Mouse (Mus musculus): Measurements from ENCODE around the gene Zfp652. TPM values are rescaled to one million over a fixed set of nuclear protein-coding genes. Genes with fewer than 3 reads are reported as not detected.

The Zfp652 gene
- total and polyA plus RNA-seq, 3 experiments: 3.0 to 9.8 (median 6.2) TPM

GRCm38 (mm10) chr11:95688515-95688914, 24.0 kb upstream of the Zfp652 start:
- in situ Hi-C loops (cut with MboI; ENCODE audit: low pct_ligation_motif_present, low pct_unique_long_range_greater_than_20kb, low sequenced_read_pairs) (loop anchor here (10.0 kb wide), 1 partner anchor 256 kb away; no protein-coding TSS in a partner anchor), dilution Hi-C loops (cut with MboI; ENCODE audit: extremely low pct_ligation_motif_present, extremely low pct_unique_long_range_greater_than_20kb, low sequenced_read_pairs) (no loop called here)
- Histone ChIP-seq H3K27ac (ENCODE audit: insufficient read depth, low read depth) (no peak overlapping the region), H3K27me3 (replicated peaks) (no peaks in the 10 kb centered on the region), H3K4me3 (replicated peaks in 1 of 3; ENCODE audit: low read depth in 2 of 3, low read length in 2 of 3, poor library complexity in 1 of 3) (no peak overlapping the region), H3K36me3 (replicated peaks in 1 of 2; ENCODE audit: control insufficient read depth in 1 of 2, insufficient read depth in 1 of 2, low read length in 1 of 2) (peaks cover 0 to 9% of the 10 kb centered on the region in 2 experiments), H3K4me2 (ENCODE audit: insufficient read depth, low read depth, poor library complexity, severe bottlenecking) (no peak overlapping the region), H3K9me3 (replicated peaks; ENCODE audit: low read length) (no peaks in the 10 kb centered on the region), H3K9ac (ENCODE audit: insufficient read depth, low read depth) (0 out of 2 replicates have a peak overlapping the region, but pooled peaks have one; percentile 1), H3K79me2 (replicated peaks; ENCODE audit: control insufficient read depth, extremely low read depth, insufficient read depth, poor library complexity, severe bottlenecking) (no peaks in the 10 kb centered on the region), H3K4me1 (ENCODE audit: control insufficient read depth in 1 of 2, insufficient read depth in 2 of 2) (peaks cover 10 to 19% of the 10 kb centered on the region in 2 experiments)
- peak; percentile 65 for TF ChIP-seq ELF1 (IDR thresholded peaks at IDR 0.05; ENCODE audit: low read depth, low read length)
- TF ChIP-seq MYC (IDR thresholded peaks at IDR 0.05; ENCODE audit: low read depth, low read length): 0 out of 2 replicates have a peak, but pooled peaks have one; percentile 40
- no peak for TF ChIP-seq E2F4 (IDR thresholded peaks at IDR 0.05; ENCODE audit: insufficient replicate concordance, low read depth, low read length)
- peak; percentile 67 for DNase-seq (ENCODE audit: extremely low read depth)

DNA sequence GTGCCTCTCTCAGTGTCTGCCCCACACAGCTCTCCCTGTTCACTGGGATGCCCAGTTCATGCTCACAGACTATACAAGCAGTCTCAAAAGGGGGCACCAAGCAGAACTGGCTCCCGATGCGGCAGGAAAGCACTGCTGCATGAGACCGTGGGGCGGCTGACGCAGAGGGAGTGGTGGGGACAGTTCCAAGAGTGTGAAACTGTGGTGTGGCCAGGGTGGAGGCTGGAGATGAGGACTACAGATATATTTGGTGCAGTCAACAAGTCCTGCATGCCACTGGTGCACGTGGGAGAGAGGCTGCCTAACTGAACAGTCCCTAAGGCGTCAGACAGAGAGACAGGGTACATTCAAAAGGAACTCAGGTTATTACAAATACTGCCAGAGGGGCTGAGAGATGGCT, 23.5 kb upstream of the Zfp652 start:
- TF ChIP-seq MYC (IDR thresholded peaks at IDR 0.05; ENCODE audit: low read depth, low read length) (no peak), CHD2 (IDR thresholded peaks at IDR 0.05; ENCODE audit: low read length) (no peak), NRF1 (IDR thresholded peaks at IDR 0.05; ENCODE audit: low read depth, low read length) (no peak)
- H3K4me2 ChIP-seq (ENCODE audit: insufficient read depth, low read depth, poor library complexity, severe bottlenecking): no peak overlapping the region
- dilution Hi-C loops (cut with MboI; ENCODE audit: extremely low pct_ligation_motif_present, extremely low pct_unique_long_range_greater_than_20kb, low sequenced_read_pairs): no loop called here
- H3K27me3 ChIP-seq (replicated peaks): no peaks in the 10 kb centered on the region
- H3K79me2 ChIP-seq (replicated peaks; ENCODE audit: control insufficient read depth, extremely low read depth, insufficient read depth, poor library complexity, severe bottlenecking): no peaks in the 10 kb centered on the region
- peaks cover 0 to 5% of the 10 kb centered on the region in 2 experiments for H3K36me3 ChIP-seq (replicated peaks in 1 of 2; ENCODE audit: control insufficient read depth in 1 of 2, insufficient read depth in 1 of 2, low read length in 1 of 2)
- in situ Hi-C loops (cut with MboI; ENCODE audit: low pct_ligation_motif_present, low pct_unique_long_range_greater_than_20kb, low sequenced_read_pairs): loop anchor here (10.0 kb wide), 1 partner anchor 256 kb away; no protein-coding TSS in a partner anchor
- H3K9me3 ChIP-seq (replicated peaks; ENCODE audit: low read length): no peaks in the 10 kb centered on the region
- H3K4me3 ChIP-seq (replicated peaks in 1 of 3; ENCODE audit: low read depth in 2 of 3, low read length in 2 of 3, poor library complexity in 1 of 3): no peak overlapping the region
- peaks cover 10 to 19% of the 10 kb centered on the region in 2 experiments for H3K4me1 ChIP-seq (ENCODE audit: control insufficient read depth in 1 of 2, insufficient read depth in 2 of 2)
- no peak overlapping the region for H3K27ac ChIP-seq (ENCODE audit: insufficient read depth, low read depth)
- H3K9ac ChIP-seq (ENCODE audit: insufficient read depth, low read depth): no peak overlapping the region
- no peak for DNase-seq (ENCODE audit: extremely low read depth)

GRCm38 (mm10) chr11:95689544-95689943, 22.9 kb upstream of the Zfp652 start:
- H3K4me1 ChIP-seq (ENCODE audit: control insufficient read depth in 1 of 2, insufficient read depth in 2 of 2): peaks cover 10 to 19% of the 10 kb centered on the region in 2 experiments
- no peak overlapping the region for H3K27ac ChIP-seq (ENCODE audit: insufficient read depth, low read depth)
- H3K27me3 ChIP-seq (replicated peaks): no peaks in the 10 kb centered on the region
- no peak overlapping the region for H3K4me2 ChIP-seq (ENCODE audit: insufficient read depth, low read depth, poor library complexity, severe bottlenecking)
- no peak overlapping the region for H3K9ac ChIP-seq (ENCODE audit: insufficient read depth, low read depth)
- DNase-seq (ENCODE audit: extremely low read depth): no peak
- in situ Hi-C loops (cut with MboI; ENCODE audit: low pct_ligation_motif_present, low pct_unique_long_range_greater_than_20kb, low sequenced_read_pairs): loop anchor here (10.0 kb wide), 1 partner anchor 255 kb away; no protein-coding TSS in a partner anchor
- H3K79me2 ChIP-seq (replicated peaks; ENCODE audit: control insufficient read depth, extremely low read depth, insufficient read depth, poor library complexity, severe bottlenecking): no peaks in the 10 kb centered on the region
- no peak overlapping the region for H3K4me3 ChIP-seq (replicated peaks in 1 of 3; ENCODE audit: low read depth in 2 of 3, low read length in 2 of 3, poor library complexity in 1 of 3)
- TF ChIP-seq CTCF (conservative IDR thresholded peaks at IDR 0.05 in 1 of 2, IDR thresholded peaks at IDR 0.05 in 1 of 2; ENCODE audit: low read depth in 2 of 2, low read length in 2 of 2): no peak
- no peak for TF ChIP-seq MXI1 (IDR thresholded peaks at IDR 0.05; ENCODE audit: low read depth, low read length)
- no peak for TF ChIP-seq KAT2A (IDR thresholded peaks at IDR 0.05; ENCODE audit: insufficient replicate concordance, low read length)
- no peak for TF ChIP-seq SMC3 (IDR thresholded peaks at IDR 0.05; ENCODE audit: low read depth, low read length)
- TF ChIP-seq SIN3A (IDR thresholded peaks at IDR 0.05; ENCODE audit: low read length): no peak
- dilution Hi-C loops (cut with MboI; ENCODE audit: extremely low pct_ligation_motif_present, extremely low pct_unique_long_range_greater_than_20kb, low sequenced_read_pairs): no loop called here
- H3K9me3 ChIP-seq (replicated peaks; ENCODE audit: low read length): no peaks in the 10 kb centered on the region
- H3K36me3 ChIP-seq (replicated peaks in 1 of 2; ENCODE audit: control insufficient read depth in 1 of 2, insufficient read depth in 1 of 2, low read length in 1 of 2): no peaks in the 10 kb centered on the region

Measured in CH12.LX (cell line).